Mouse (Mus musculus) retina, postnatal 1 day (tissue): ENCODE results near the gene Nppb.

ENCODE experiments used
- DNase-seq: peaks from one replicate; pipeline ENCODE4 v3.0.0-alpha.2; 2012

Gene Nppb

DNA sequence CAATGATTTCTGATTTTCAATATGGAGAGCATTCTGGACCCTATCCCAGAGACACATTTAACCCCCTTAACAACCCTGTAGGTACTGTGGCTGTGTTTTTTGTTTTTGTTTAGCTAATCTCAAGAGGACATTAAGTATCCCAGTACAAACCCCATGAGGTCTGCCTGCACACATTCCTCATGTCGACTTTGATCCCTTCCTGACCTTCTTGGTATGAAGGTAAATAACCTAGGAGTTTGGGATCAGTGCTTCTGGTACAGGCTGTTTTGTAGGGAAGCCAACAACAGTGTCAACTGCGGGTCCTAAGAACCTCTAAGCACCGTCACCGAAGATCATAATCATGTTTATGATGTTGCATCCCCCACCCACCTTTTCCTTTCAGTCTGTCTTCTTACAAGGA lies 7.9 kb upstream of the Nppb start:
- DNase-seq: no peak

DNA sequence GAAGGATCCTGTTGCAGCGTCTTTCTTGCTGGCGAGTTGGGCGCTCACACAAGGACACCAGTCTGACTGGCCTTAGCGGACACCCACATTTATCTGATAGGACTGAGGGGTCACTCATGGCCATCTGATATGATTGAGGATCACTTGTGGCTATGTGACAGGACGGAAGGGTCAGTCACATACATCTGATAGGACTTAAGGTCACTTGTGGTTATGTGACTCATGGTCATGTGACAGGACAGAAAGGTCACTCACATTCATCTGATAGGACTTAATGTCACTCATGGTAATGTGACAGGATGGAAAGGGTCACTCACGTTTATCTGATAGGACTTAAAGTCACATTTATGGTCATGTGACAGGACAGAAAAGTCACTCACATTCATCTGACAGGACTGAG lies 7.2 kb upstream of the Nppb start:
- no peak for DNase-seq

DNA sequence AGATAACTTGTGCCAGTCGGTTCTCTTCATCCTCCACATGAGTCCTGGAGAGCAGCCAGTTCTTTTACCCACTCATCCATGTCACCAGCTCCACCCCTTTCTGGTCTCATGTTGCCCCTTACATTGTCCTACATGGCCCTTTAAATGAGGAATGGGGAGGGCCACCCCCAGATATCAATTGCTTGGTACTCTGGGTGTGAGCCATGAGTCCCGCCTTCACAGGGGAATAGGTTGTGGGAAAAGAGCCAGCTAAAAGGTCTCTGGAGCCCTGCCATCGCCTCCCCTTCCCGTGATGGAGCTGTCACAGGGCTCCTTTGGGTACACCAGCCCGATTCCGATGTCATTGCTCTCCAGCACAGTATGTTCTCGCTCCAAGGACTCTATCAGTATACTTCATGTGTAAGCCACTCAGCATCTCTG lies 6.1 kb upstream of the Nppb start:
- no peak for DNase-seq

DNA sequence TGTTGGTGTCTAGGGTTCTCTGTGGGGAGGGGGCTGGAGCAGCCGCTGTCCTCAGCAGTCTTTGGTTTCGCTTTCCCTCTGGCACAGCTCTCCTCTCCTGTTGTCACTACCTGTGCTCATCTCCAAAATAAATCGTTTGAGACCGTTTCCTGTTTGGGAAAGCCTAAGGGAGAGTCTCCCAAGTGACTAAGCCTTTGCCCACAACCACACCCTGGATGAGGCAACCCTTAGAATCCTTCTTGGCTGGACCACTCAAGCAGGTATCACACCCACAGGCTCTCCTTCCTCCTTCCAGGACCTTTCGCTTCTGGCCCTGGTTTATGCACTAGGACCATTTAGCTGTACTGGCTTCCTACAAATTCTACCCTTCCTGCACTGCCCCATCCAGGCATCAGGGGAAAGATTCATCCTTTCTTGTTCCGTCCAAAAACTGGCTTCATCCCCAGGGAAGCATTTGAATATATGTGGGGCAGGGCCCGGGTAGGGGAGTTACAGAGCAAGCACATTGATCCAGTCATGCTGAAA lies 8.0 kb downstream of the Nppb start:
- no peak for DNase-seq

- no peak for DNase-seq
These were observed 9.7 kb downstream of the Nppb start for GRCm38 (mm10) chr4:147995311-147995710.

- DNase-seq: peak; percentile 33
These were observed 14.7 kb downstream of the Nppb start, which contains the start of gene Nppa for GRCm38 (mm10) chr4:148000202-148000772. Gene Nppa, plus strand, starts transcription at chr4:148000722.

DNA sequence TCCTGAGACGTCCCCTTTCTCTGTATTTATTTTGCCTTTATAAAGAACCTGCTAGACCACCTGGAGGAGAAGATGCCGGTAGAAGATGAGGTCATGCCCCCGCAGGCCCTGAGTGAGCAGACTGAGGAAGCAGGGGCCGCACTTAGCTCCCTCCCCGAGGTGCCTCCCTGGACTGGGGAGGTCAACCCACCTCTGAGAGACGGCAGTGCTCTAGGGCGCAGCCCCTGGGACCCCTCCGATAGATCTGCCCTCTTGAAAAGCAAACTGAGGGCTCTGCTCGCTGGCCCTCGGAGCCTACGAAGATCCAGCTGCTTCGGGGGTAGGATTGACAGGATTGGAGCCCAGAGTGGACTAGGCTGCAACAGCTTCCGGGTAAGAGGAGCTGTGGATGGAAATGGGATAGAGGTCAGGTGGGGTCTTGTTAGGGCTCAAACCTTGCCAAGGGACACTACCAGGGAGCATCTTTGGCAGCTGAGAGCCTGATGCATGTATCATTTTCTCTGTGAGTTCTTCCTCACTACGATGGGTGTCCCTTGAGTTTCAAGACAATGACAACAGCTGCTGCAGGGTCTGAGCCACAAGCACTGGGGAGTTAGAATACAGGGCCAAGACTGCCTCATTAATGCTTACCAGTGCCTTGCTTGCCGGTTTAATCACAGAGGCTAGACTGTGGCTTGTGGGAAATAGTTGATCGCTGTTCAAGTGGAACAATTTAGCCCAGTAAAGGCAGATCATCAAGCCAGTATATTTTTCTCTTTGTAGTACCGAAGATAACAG lies 15.6 kb downstream of the Nppb start:
- no peak for DNase-seq

DNA sequence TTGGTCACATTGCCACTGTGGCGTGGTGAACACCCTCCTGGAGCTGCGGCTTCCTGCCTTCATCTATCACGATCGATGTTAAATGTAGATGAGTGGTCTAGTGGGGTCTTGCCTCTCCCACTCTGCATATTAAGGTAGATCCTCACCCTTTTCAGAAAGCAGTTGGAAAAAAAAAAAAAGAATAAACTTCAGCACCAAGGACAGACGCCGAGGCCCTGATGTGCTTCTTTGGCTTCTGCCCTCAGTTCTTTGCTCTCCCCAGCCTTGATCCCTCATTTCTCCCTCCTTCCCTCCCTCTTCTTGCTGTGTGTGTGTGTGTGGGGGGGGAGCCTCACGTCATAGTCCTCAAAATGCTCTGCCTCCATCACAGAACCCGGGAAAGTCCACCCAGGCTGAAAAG lies 16.3 kb downstream of the Nppb start:
- DNase-seq: no peak

- DNase-seq: no peak
These were observed 18.8 kb downstream of the Nppb start for GRCm38 (mm10) chr4:148004361-148004760.

GRCm38 (mm10) chr4:148008412-148008811 lies 22.8 kb downstream of the Nppb start:
- peak; percentile 50 for DNase-seq

DNA sequence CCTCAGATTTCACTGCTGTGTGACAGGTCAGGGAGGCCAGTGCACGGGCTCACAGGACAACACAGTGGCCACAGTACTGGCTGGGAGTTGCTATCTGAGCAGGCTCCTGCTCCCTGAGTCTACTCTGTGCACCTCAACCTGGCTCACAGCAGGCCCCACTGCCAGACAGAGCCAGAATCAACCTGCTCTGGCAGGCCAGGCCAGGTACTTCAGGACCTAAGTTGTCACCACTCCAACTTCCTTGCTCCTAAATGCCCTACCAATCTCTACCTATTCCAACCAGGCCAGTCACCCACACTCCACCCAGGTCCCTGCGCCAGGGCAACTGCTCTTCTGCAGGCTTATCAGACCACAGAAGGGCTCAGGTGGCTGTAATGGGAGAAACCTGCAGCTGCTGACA lies 24.1 kb downstream of the Nppb start:
- no peak for DNase-seq

DNA sequence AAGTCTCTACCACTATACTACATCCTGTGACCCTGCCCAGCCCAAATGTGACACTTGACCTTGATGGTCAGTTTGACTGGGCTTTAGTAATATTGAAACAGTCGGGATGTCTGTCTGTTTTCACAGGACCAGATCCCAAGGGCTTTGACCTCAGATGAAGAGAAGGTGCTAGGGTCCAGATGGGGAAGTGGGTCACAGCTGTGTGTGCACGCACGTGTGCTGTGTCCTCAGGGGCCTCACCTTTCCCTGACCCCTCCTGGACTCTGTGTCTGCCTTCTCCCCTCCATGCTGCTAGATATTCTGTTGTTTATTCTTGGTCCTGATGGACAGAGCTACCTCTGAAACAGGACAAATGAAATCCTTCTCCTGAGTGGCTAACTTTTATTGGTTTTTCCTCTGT lies 25.7 kb downstream of the Nppb start:
- DNase-seq: no peak

- DNase-seq: no peak
These were observed 26.6 kb downstream of the Nppb start for GRCm38 (mm10) chr4:148012216-148012615.

DNA sequence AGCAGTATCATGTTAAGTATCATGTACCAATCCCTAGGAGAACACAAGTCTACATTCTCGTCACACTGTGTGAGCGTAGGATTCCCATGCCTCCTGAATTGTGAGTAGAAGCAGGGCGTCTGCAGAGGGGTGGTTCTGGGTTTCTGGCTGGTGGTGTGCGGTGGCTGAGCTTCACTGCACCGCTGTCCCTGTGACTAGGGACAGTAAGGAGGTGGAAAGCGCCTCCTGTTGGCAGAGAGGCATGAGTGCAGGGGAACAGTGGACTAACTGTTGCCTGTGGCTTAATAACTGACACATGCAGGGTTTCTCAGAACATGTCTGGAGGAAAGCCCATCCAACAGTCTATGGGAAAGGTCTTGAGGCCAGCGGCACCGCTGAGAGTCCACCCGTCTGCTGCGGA lies 29.8 kb downstream of the Nppb start:
- peak; percentile 22 for DNase-seq

DNA sequence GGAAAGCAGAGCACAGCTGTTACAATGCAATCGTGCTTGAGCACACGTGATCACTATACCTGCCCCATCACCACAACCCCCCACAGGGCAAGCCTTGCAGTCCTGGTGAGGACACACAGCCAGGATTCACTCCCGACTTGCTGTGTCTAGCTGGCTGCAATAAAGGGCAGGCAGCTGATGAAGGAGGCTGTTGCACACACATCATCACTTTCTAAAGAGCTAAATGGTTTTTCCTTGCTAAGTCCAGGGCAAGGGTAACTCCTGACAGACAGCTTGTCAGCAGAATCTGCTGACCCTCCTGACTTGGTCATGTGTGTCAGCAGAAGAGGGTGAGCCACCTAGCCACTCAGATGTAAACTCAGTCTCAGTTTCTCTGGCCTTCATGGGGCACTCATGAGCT lies 31.4 kb downstream of the Nppb start:
- no peak for DNase-seq

DNA sequence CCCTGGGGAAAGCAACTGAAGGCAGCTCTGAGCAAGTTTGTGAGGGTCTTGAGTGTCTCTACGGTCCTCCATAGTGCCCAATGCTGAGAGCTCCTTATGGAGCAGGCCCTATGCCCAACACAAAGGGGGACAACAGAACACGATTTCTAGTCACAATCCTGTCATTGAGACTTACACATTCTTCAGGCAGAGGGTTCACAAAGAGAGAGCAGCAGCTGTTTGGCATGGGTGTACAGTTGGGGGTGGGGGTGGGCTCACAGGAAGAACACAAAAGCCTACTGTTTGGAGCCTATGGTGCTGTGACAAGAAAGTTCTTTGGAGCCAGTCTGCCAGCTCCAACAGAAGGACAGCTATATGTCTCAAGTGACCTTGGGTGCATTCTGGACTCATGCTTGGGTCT lies 32.8 kb downstream of the Nppb start:
- peak; percentile 56 for DNase-seq

DNA sequence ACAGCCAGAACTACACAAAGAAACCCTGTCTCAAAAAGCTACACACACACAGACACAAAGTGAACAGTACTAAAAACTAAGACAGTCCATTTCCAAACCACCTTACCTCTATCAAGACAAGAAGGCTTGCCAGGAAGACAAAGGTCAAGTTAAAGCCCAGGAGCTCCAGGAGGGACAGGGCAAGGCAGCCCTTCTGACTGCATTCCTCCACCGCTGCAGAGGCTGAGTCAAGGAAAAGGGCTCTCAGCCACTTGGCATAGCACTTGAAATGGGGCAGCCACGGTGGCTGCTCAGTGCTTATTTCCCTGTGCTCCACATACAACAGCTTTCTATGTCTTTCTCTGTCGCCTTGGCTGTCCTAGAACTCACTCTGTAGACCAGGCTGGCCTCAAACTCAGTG lies 38.4 kb downstream of the Nppb start:
- no peak for DNase-seq

DNA sequence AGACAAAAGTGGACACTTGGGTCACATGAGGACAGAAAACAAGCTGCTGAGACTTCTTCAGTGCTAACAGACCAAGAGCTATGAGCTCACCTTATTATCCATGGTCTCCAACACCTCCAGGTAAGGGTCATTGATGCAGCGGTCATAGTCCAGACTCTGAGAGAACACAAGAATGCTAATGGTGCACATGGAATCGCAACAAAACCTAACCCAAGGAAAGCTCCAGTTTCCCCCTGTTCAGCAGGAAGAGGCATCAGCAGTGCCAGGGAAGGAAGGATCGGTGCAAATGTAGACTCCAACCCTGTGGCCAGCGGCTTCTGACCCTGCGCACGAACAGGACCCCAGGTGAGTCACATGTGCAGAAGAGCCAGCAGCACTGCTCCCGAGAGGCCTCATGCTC lies 43.7 kb downstream of the Nppb start:
- DNase-seq: no peak

DNA sequence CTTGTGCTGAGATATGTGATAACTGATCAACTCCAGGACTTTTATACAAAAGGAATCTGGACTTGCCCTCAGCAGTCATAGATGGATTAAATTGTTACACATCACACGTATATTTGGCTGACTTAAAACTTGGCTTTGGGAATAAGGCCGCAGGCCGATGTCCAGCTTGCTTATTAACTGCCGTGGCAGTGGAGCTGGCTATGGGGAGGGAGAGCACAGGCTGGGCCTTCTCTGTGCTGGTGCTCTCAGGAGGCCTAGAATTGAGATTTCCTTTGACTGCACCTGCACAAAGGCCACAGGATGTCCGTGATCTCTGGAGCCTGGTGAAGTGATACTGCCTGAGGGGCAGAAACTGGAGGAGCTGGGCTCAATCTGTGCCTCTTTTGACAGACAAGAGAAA lies 44.9 kb downstream of the Nppb start:
- DNase-seq: no peak

- DNase-seq: no peak
These were observed 48.3 kb downstream of the Nppb start for GRCm38 (mm10) chr4:148033858-148034410.

- no peak for DNase-seq
These were observed 49.9 kb downstream of the Nppb start for GRCm38 (mm10) chr4:148035440-148035839.
